Mouse (Mus musculus): ENCODE results near the gene Gm10570. TPM values are rescaled to one million over a fixed set of nuclear protein-coding genes. Genes with fewer than 3 reads are reported as not detected.

Gene Gm10570
- total RNA-seq (2014; rRNA removed; ENCODE audit: low replicate concordance), result not detected in 2 replicates
- polyA plus RNA-seq (2015; fragmentation: Nextera tagmentation; extraction: Ambion mirVana), result 2.1 and 2.8 TPM in 2 replicates

DNA sequence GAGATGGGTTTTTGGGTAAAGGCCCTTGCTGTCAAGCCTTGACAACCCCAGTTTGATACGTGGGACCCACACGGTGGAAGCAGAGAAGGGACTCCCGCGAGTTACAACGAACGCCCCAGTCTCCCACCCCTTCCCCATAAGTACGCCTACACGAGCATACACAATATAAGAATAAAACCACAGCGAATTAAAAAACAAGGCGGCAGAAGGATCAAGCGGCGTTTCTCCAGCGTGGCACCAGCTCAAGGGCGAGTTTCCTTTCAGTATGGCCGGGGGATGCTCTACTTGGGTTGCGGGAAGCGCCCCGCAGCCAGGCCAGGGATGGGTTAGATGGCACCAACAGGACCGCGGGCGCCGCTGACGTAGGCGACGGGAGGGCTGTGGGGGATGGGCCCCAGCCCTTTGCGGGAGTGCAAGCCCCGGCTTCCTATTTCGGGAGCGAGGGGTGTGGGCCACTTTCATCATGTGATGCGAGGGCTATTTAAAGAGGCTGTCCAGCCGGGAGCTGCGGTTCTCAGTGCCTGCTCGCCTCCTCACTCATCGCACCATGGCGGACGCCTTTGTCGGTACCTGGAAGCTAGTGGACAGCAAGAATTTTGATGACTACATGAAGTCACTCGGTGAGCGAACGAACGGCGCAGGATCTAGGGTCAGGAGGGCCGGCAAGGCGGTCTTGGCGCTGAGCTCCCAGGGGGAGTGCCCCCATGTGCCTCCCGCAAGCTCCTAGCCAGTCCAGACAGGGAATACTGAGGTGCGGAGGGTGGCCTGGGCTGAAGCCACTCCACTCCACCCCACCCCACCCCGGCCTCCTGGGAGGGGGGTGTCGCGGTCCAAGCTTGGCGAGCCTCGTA is at the start of gene Gm10570, which contains the start of gene Fabp3:
Gene Gm10570, minus strand, starts transcription at position 444 of the 851 bp plus-strand sequence.
Gene Fabp3, plus strand, starts transcription at position 365 of the 851 bp plus-strand sequence.
- H3K27me3 ChIP-seq (ENCODE audit: control insufficient read depth, insufficient read depth, low read length), result peaks cover 5% of the 10 kb centered on the region; the same call in 1 of the 2 replicates
- H3K4me1 ChIP-seq (ENCODE audit: control insufficient read depth, insufficient read depth), result peaks cover 14% of the 10 kb centered on the region; the same call in 1 of the 2 replicates
- H3K36me3 ChIP-seq (replicated peaks; ENCODE audit: control insufficient read depth, insufficient read depth, low read length), result peaks cover 14% of the 10 kb centered on the region
- ATAC-seq (ENCODE audit: insufficient read depth, low read depth) (peak; percentile 76), DNase-seq (ENCODE audit: low spot score) (peak; percentile 81)
- peak within 1 kb of the TSS; percentile 95 for H3K27ac ChIP-seq (ENCODE audit: low read depth)
- H3K4me3 ChIP-seq (ENCODE audit: low read depth, low read length), result peak within 1 kb of the TSS; percentile 65
- H3K9ac ChIP-seq (replicated peaks; ENCODE audit: low read depth, low read length), result peak within 1 kb of the TSS; percentile 87
- no peaks in the 10 kb centered on the region for H3K9me3 ChIP-seq (replicated peaks; ENCODE audit: control insufficient read depth, low read length)
- TF ChIP-seq EP300 (IDR thresholded peaks at IDR 0.05; ENCODE audit: low read depth), result peak; percentile 67
- no peak for TF ChIP-seq CTCF (IDR thresholded peaks at IDR 0.05; ENCODE audit: low read depth)
- under 1% methylated on average over 50 of the region's 52 CpGs for WGBS
- peak within 1 kb of the TSS; percentile 79 for H3K4me2 ChIP-seq (ENCODE audit: low read depth, low read length)

DNA sequence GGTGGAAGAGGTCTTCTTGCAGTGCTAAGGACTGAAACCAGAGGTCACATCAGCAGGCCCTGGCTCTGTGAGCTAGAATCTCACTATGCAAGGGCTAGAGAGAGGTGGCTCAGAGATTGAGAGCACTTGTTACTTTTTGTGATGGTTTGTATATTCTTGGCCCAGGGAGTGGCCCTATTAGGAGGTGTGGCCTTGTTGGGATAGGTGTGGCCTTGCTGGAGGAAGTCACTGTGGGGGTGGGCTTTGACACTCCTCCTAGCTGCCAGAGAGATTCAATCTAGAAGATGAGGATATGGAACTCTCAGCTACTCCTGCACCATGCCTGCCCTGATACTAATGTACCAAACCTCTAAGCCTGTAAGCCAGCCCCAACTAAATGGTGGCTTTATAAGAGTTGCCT is 49.5 kb upstream of the Gm10570 start:
- no peak for ATAC-seq (ENCODE audit: insufficient read depth, low read depth)
- Histone ChIP-seq H3K36me3 (replicated peaks; ENCODE audit: control insufficient read depth, insufficient read depth, low read length) (peaks cover 21% of the 10 kb centered on the region), H3K4me2 (ENCODE audit: low read depth, low read length) (no peak overlapping the region)

DNA sequence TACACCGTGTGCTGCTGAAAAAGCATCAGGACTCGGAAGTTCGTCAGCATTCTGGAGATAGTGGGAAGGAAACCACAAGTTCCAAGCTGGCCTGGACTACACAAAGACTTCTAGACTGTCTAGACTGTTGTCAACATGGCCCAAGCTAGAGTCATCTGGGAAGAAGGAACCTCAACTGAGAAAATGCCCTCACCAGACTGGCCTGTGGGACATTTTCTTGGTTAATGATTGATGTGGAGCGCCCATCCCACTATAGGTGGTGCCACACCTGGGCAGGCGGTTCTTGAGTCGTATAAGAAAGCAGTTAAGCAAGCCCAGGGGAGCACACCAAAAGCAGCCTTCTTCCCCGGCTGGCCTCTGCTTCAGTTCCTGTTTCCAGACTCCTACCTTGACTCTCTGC is 44.1 kb upstream of the Gm10570 start:
- Histone ChIP-seq H3K9me3 (replicated peaks; ENCODE audit: control insufficient read depth, low read length) (no peaks in the 10 kb centered on the region), H3K9ac (replicated peaks; ENCODE audit: low read depth, low read length) (no peak overlapping the region), H3K4me3 (ENCODE audit: low read depth, low read length) (no peak overlapping the region), H3K4me1 (ENCODE audit: control insufficient read depth, insufficient read depth) (no peaks in the 10 kb centered on the region), H3K36me3 (replicated peaks; ENCODE audit: control insufficient read depth, insufficient read depth, low read length) (peaks cover 63% of the 10 kb centered on the region), H3K27ac (ENCODE audit: low read depth) (no peak overlapping the region), H3K27me3 (ENCODE audit: control insufficient read depth, insufficient read depth, low read length) (no peaks in the 10 kb centered on the region), H3K4me2 (ENCODE audit: low read depth, low read length) (no peak overlapping the region)
- WGBS, result 87% methylated on average over 7 of the region's 7 CpGs
- ATAC-seq (ENCODE audit: insufficient read depth, low read depth), result no peak
- TF ChIP-seq EP300 (IDR thresholded peaks at IDR 0.05; ENCODE audit: low read depth) (no peak), CTCF (IDR thresholded peaks at IDR 0.05; ENCODE audit: low read depth) (no peak)
- DNase-seq (ENCODE audit: low spot score), result no peak

More for the DNA sequence above, 49.5 kb upstream of the Gm10570 start:
- H3K4me1 ChIP-seq (ENCODE audit: control insufficient read depth, insufficient read depth), result peaks cover 18% of the 10 kb centered on the region
- no peak overlapping the region for H3K4me3 ChIP-seq (ENCODE audit: low read depth, low read length)
- H3K27ac ChIP-seq (ENCODE audit: low read depth), result no peak overlapping the region
- H3K27me3 ChIP-seq (ENCODE audit: control insufficient read depth, insufficient read depth, low read length), result no peaks in the 10 kb centered on the region
- TF ChIP-seq CTCF (IDR thresholded peaks at IDR 0.05; ENCODE audit: low read depth), result no peak
- no peak for TF ChIP-seq EP300 (IDR thresholded peaks at IDR 0.05; ENCODE audit: low read depth)
- no peaks in the 10 kb centered on the region for H3K9me3 ChIP-seq (replicated peaks; ENCODE audit: control insufficient read depth, low read length)
- DNase-seq (ENCODE audit: low spot score), result no peak
- H3K9ac ChIP-seq (replicated peaks; ENCODE audit: low read depth, low read length), result no peak overlapping the region

DNA sequence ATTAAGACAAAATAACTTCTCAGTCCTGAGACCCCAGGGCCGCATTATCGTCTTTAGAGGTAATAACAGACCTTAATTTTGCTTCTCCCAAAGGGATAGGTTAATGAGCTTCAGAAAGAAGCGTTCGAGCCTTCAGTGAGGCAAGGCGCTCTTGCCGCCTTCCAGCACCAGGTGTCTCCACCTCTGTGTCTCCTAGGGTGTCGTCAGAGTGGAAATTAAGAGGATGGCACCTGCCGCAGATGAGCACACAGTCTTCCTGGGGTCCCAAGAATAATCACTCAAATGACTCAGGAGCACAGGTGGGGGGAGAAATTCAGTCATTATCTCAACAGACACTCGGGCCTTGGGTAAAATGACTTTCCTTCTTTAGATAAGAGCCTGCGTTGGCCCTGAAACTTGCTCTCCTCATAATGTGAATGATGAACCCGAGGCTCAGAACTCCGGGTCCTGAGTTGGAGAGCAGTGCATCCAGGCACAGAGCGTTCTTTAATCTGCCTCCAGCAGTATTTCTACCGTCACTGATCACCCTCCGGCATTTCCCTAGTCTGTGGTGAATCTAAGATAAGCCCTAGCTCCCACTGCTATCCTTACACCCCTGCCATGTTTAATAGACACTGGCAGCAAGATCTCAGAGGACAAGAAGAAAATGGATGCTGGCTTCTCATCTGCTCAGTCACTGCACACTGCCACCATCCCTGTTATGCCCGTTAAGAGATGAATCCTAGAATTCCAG is 42.4 kb upstream of the Gm10570 start:
- H3K9me3 ChIP-seq (replicated peaks; ENCODE audit: control insufficient read depth, low read length), result no peaks in the 10 kb centered on the region
- H3K27ac ChIP-seq (ENCODE audit: low read depth), result no peak overlapping the region
- DNase-seq (ENCODE audit: low spot score), result no peak
- TF ChIP-seq CTCF (IDR thresholded peaks at IDR 0.05; ENCODE audit: low read depth), result no peak
- TF ChIP-seq EP300 (IDR thresholded peaks at IDR 0.05; ENCODE audit: low read depth), result no peak
- no peak overlapping the region for H3K9ac ChIP-seq (replicated peaks; ENCODE audit: low read depth, low read length)
- no peak for ATAC-seq (ENCODE audit: insufficient read depth, low read depth)
- no peak overlapping the region for H3K4me3 ChIP-seq (ENCODE audit: low read depth, low read length)
- H3K4me1 ChIP-seq (ENCODE audit: control insufficient read depth, insufficient read depth), result no peaks in the 10 kb centered on the region
- H3K4me2 ChIP-seq (ENCODE audit: low read depth, low read length), result no peak overlapping the region
- no peaks in the 10 kb centered on the region for H3K27me3 ChIP-seq (ENCODE audit: control insufficient read depth, insufficient read depth, low read length)
- H3K36me3 ChIP-seq (replicated peaks; ENCODE audit: control insufficient read depth, insufficient read depth, low read length), result peaks cover 70% of the 10 kb centered on the region
- 84% methylated on average over 16 of the region's 16 CpGs for WGBS

DNA sequence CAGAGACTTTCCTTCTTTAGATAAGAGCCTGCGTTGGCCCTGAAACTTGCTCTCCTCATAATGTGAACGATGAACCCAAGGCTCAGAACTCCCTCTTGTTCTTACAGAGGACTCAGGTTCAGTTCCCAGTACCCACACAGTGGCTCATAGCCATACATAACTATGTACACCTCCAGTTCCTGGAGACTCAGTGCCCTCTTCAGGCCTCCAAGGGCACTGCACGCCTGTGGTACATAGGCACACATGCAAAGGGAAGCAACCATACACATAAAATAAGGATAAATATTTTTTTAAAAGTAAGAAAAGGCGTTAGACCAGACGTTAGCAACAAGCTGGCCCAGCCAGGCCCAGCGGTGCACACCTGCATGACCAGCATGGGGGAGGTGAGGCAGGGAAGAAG is 41.2 kb upstream of the Gm10570 start:
- DNase-seq (ENCODE audit: low spot score) (no peak), ATAC-seq (ENCODE audit: insufficient read depth, low read depth) (no peak)
- H3K9me3 ChIP-seq (replicated peaks; ENCODE audit: control insufficient read depth, low read length), result no peaks in the 10 kb centered on the region
- H3K36me3 ChIP-seq (replicated peaks; ENCODE audit: control insufficient read depth, insufficient read depth, low read length), result peaks cover 74% of the 10 kb centered on the region
- no peak overlapping the region for H3K9ac ChIP-seq (replicated peaks; ENCODE audit: low read depth, low read length)
- H3K27me3 ChIP-seq (ENCODE audit: control insufficient read depth, insufficient read depth, low read length), result no peaks in the 10 kb centered on the region
- WGBS, result 92% methylated on average over 6 of the region's 6 CpGs
- no peaks in the 10 kb centered on the region for H3K4me1 ChIP-seq (ENCODE audit: control insufficient read depth, insufficient read depth)
- H3K27ac ChIP-seq (ENCODE audit: low read depth), result no peak overlapping the region
- no peak overlapping the region for H3K4me3 ChIP-seq (ENCODE audit: low read depth, low read length)
- TF ChIP-seq EP300 (IDR thresholded peaks at IDR 0.05; ENCODE audit: low read depth) (no peak), CTCF (IDR thresholded peaks at IDR 0.05; ENCODE audit: low read depth) (no peak)
- no peak overlapping the region for H3K4me2 ChIP-seq (ENCODE audit: low read depth, low read length)

Data from heart, postnatal 0 days (tissue).